Mouse (Mus musculus): Measurements from ENCODE around the gene Rtn4rl2.
"Not testable (repeated sequence)": the region's sequence is repeated elsewhere in the genome, so short reads cannot be mapped to it uniquely, and the experiment has no call there.

Gene Rtn4rl2

GRCm38 (mm10) chr2:84886234-84886731 lies at the start of gene Rtn4rl2:
Rtn4rl2 (minus strand) TSS chr2:84886710.
- no peak for DNase-seq (ENCODE audit: low spot score)

GRCm38 (mm10) chr2:84935065-84935464 lies 48.6 kb upstream of the Rtn4rl2 start:
- DNase-seq (ENCODE audit: low spot score) = no peak

GRCm38 (mm10) chr2:84934649-84935007 lies 48.1 kb upstream of the Rtn4rl2 start:
- no peak for DNase-seq (ENCODE audit: low spot score)

DNA sequence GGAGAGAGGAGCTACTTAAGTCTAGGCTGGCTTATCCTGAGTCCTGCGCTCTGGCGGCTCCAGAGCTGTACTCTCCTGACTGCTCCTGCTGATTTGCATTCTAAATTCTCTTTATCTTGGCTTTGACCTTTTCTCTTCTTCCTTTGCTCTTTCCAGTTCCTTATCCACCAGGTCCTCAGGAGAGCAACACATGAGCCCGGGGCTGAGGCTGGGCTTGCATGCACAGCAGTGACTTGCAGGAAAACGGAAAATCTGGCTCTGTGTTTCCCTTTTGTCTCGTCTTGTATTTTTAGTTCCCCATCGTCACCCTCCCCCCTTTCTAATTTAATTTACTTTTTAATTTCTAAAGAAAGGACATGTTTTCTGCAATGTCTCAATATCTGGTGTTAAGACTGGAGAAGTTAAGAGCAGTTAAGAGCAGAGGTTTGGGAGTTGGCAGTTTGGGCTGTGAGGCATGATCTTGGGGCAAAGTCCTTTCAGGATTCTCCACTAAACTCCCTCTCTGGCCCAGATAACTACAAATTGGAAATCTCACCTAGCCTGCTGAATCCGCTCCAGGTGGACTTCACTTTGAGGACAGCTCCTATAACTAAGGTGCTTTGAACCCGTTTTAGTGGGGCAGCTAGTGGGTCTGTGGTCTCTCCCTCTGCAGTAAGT lies 47.6 kb upstream of the Rtn4rl2 start:
- no peak for DNase-seq (ENCODE audit: low spot score)

DNA sequence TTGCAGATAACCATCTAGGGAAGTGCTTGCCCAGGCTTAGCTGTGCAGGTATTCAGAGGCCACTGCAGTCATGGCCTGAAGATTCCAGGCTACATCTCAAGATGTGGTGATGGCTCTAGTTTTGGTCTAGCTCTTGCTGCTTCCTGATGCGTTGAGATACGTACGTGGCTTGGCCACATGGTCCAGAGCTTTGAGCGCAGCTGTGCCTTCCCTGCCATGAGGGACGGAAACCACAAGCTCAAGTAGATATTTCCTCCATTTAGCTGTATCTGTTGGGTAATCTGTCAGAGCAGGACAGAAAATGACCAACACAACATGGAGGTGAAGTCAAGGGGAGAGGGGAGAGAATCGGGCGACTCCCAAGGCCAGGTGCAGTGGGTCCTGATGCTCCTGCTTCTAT lies 43.7 kb upstream of the Rtn4rl2 start:
- no peak for DNase-seq (ENCODE audit: low spot score)

DNA sequence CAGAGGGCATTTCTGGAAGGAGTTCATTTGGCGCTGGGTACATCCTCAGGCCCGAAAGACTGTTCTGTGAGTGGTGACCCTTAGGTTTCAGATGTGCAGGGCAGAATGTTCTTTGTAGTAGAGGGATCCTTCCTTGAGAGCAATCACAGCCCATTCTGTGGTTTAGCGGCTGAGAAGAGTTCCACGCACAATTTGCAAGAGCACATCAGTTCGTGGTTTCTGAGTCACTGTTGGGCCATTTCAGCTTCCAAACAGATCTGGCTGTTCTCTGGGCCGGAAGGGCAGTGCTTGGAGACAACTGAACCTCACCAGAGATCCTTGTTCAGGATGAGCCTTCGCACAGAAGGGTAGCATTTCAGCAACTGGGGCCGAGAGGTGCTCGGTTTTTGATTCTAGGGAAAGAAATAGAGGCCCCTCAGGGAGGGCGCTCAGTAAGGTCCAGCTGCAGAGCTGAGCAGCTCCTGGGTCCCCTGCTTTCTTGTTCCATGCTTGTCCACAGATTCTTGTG lies 33.1 kb upstream of the Rtn4rl2 start:
- DNase-seq (ENCODE audit: low spot score) = no peak

GRCm38 (mm10) chr2:84918188-84918587 lies 31.7 kb upstream of the Rtn4rl2 start:
- DNase-seq (ENCODE audit: low spot score) = no peak

GRCm38 (mm10) chr2:84916548-84917320 lies 30.2 kb upstream of the Rtn4rl2 start:
- DNase-seq (ENCODE audit: low spot score) = peak; percentile 87

GRCm38 (mm10) chr2:84915330-84915729 lies 28.8 kb upstream of the Rtn4rl2 start:
- DNase-seq (ENCODE audit: low spot score) = peak; percentile 81

DNA sequence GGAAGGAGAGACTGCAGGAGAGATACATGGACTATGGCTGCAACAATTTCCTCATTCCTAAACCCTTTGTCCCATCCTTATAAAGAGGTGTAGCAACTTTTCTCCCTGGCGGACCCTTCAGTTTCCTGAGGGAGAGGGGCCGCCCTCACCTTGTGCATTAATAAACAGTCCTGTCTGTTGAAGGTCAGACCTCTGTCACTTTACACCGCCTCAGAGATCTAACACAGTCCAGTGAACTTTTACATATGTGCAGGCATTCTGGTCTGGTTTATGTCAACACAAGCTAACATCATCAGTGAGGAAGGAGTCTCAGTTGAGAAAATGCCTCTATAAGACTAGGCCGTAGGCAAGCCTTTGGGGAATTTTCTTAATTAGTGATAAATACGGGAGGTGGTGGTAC lies 27.4 kb upstream of the Rtn4rl2 start:
- no peak for DNase-seq (ENCODE audit: low spot score)

GRCm38 (mm10) chr2:84912722-84913121 lies 26.2 kb upstream of the Rtn4rl2 start:
- no peak for DNase-seq (ENCODE audit: low spot score)

- DNase-seq (ENCODE audit: low spot score) = not testable (repeated sequence)
Measured at GRCm38 (mm10) chr2:84896686-84897085, 10.2 kb upstream of the Rtn4rl2 start.

- DNase-seq (ENCODE audit: low spot score) = peak; percentile 79
Measured at GRCm38 (mm10) chr2:84895495-84896198, 9.1 kb upstream of the Rtn4rl2 start.

DNA sequence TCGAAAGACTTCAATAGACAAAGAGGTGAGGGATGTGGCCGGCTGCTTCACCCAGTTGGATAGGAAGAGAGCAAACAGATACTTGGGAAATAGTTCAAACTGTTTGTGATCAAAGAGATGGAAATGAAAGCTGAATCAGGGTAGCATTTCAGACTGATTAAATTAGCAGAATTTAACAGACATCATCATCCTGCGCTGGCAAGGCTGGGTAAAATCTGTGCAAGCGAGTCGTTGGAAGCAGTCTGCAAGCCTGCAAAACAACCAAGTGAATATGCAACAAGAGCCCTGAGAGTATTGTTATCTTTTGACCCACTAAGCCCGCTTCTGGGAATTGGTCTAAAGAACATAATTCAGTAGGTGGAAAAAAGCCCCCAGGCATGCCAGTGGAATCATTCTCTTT lies 6.8 kb upstream of the Rtn4rl2 start:
- DNase-seq (ENCODE audit: low spot score) = no peak

GRCm38 (mm10) chr2:84890045-84890340 lies 3.5 kb upstream of the Rtn4rl2 start:
- peak; percentile 83 for DNase-seq (ENCODE audit: low spot score)

DNA sequence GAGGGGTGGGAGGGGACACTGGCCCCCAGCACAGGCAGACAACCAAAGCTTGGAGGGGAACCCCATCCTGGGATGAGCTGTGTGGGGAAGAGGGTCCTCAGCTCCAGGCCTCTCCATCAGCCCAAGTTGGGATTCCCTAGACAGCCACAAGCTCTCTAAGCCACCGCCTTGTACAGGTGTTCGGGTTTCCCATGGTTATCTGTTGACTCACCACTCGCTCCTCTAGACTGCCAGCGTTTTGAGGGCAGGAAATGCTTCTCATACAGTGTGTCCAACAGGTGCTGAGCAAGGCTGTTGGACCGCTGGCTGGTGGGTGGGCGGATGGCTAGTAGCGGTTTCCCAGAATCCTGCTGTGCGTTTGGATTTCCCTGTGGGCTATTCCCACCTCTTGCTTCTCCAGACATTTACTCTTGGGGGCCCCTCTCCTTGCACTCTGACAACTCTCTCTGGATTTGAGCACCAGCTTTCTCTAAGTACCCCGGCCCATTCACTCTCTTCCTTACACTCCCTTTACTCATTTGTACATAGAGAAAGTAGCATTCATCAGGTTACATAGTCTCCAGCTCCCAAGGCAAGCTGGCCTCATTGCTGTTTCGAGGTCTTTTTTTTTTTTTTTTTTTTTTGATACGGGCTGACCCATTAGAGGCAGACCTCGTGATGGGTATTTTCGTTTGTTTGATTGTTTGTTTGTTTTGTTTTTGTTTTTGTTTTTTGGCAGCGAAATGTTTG lies 3.0 kb upstream of the Rtn4rl2 start:
- no peak for DNase-seq (ENCODE audit: low spot score)

- peak; percentile 86 for DNase-seq (ENCODE audit: low spot score)
Measured at GRCm38 (mm10) chr2:84888657-84889315, 2.3 kb upstream of the Rtn4rl2 start.

- DNase-seq (ENCODE audit: low spot score) = peak; percentile 51
Measured at GRCm38 (mm10) chr2:84887411-84888271, 1.1 kb upstream of the Rtn4rl2 start.

GRCm38 (mm10) chr2:84886821-84887281 lies 341 bp upstream of the Rtn4rl2 start:
- DNase-seq (ENCODE audit: low spot score) = peak; percentile 24

Data from lung, postnatal 25 days (tissue).